ENCODE assay signal across 15 mouse cellular contexts in genomic region chr7:79831145-79831544, GRCm38 (mm10). TPM values are rescaled to one million over a fixed set of nuclear protein-coding genes. Genes with fewer than 3 reads are reported as not detected.
DNase-seq lines count a peak whose midpoint lies in the region; ATAC-seq lines count a peak whose summit lies in the region.
"Had no signal": no experiment of that assay in that cellular context is flagged by ENCODE, and none has a peak within 500 bp of the region (broad histone marks: within the 10 kb centered on the region; RNA-seq: fewer than 3 reads in every experiment).

No protein-coding gene starts in this region.

- no peaks in the 10 kb centered on the region for H3K27me3 ChIP-seq in embryonic facial prominence, embryonic 13.5 days
- no peaks in the 10 kb centered on the region for H3K27me3 ChIP-seq in embryonic facial prominence, embryonic 10.5 days (replicated peaks; ENCODE audit: low read depth, poor library complexity, severe bottlenecking)
- H3K27me3 ChIP-seq in kidney, embryonic 14.5 days (ENCODE audit: control insufficient read depth, insufficient read depth, low read length): no peaks in the 10 kb centered on the region
- no peaks in the 10 kb centered on the region for H3K27me3 ChIP-seq in forebrain, embryonic 14.5 days (replicated peaks; ENCODE audit: control insufficient read depth, insufficient read depth, low read length)
- H3K27me3 ChIP-seq: midbrain, embryonic 13.5 days had no signal

- H3K4me3 ChIP-seq in embryonic facial prominence, embryonic 13.5 days: no peak overlapping the region
- H3K4me3 ChIP-seq in embryonic facial prominence, embryonic 10.5 days: no peak overlapping the region
- H3K4me3 ChIP-seq in kidney, embryonic 14.5 days (ENCODE audit: low read length): no peak overlapping the region
- no peak overlapping the region for H3K4me3 ChIP-seq in forebrain, embryonic 14.5 days (ENCODE audit: low read depth, low read length)
- H3K4me3 ChIP-seq: midbrain, embryonic 13.5 days had no signal

- no peak for ATAC-seq in embryonic facial prominence, embryonic 13.5 days (ENCODE audit: insufficient number of reproducible peaks, insufficient read depth, low FRiP score, low TSS enrichment, low read depth)
- ATAC-seq in kidney, embryonic 14.5 days (ENCODE audit: low FRiP score, low TSS enrichment): peak; percentile 52; the same call in 1 of the 2 replicates
- no peak for ATAC-seq in forebrain, embryonic 14.5 days
- ATAC-seq: activated CD4-positive, CD25-positive, alpha-beta regulatory T cell, adult 4 months; hindbrain, embryonic 16.5 days; midbrain, embryonic 13.5 days had no signal

- no peaks in the 10 kb centered on the region for H3K9me3 ChIP-seq in embryonic facial prominence, embryonic 13.5 days
- no peaks in the 10 kb centered on the region for H3K9me3 ChIP-seq in embryonic facial prominence, embryonic 10.5 days
- no peaks in the 10 kb centered on the region for H3K9me3 ChIP-seq in kidney, embryonic 14.5 days (ENCODE audit: control insufficient read depth, low read length)
- no peaks in the 10 kb centered on the region for H3K9me3 ChIP-seq in forebrain, embryonic 14.5 days (replicated peaks; ENCODE audit: control insufficient read depth, low read length)
- H3K9me3 ChIP-seq: midbrain, embryonic 13.5 days had no signal

- 78% methylated on average over 6 of the region's 6 CpGs for WGBS in embryonic facial prominence, embryonic 13.5 days
- WGBS in embryonic facial prominence, embryonic 10.5 days: 82% methylated on average over 6 of the region's 6 CpGs
- WGBS in kidney, embryonic 14.5 days: 39% methylated on average over 6 of the region's 6 CpGs
- WGBS in forebrain, embryonic 14.5 days: 81% methylated on average over 6 of the region's 6 CpGs

- H3K4me1 ChIP-seq in embryonic facial prominence, embryonic 13.5 days: peaks cover 12% of the 10 kb centered on the region; the same call in 1 of the 2 replicates
- H3K4me1 ChIP-seq in embryonic facial prominence, embryonic 10.5 days: no peaks in the 10 kb centered on the region
- no peaks in the 10 kb centered on the region for H3K4me1 ChIP-seq in kidney, embryonic 14.5 days (ENCODE audit: control insufficient read depth, insufficient read depth, low read length)
- H3K4me1 ChIP-seq in forebrain, embryonic 14.5 days (ENCODE audit: control insufficient read depth, insufficient read depth, low read length): no peaks in the 10 kb centered on the region
- H3K4me1 ChIP-seq: midbrain, embryonic 13.5 days had no signal

- 0 out of 2 replicates have a peak overlapping the region, but pooled peaks have one; percentile 11 for H3K27ac ChIP-seq in embryonic facial prominence, embryonic 13.5 days
- H3K27ac ChIP-seq in embryonic facial prominence, embryonic 10.5 days (replicated peaks): no peak overlapping the region
- H3K27ac ChIP-seq in kidney, embryonic 14.5 days (ENCODE audit: low read depth, low read length): peak overlapping the region; percentile 43; the same call in 1 of the 2 replicates
- H3K27ac ChIP-seq in forebrain, embryonic 14.5 days (ENCODE audit: low read depth, low read length): no peak overlapping the region
- H3K27ac ChIP-seq: midbrain, embryonic 13.5 days had no signal

- peaks cover 32% of the 10 kb centered on the region for H3K36me3 ChIP-seq in embryonic facial prominence, embryonic 13.5 days
- H3K36me3 ChIP-seq in embryonic facial prominence, embryonic 10.5 days (replicated peaks): no peaks in the 10 kb centered on the region; the same call in 1 of the 2 replicates
- 0 out of 2 replicates have a peak, but pooled peaks cover 4% of the 10 kb centered on the region for H3K36me3 ChIP-seq in kidney, embryonic 14.5 days (ENCODE audit: control insufficient read depth, insufficient read depth, low read length)
- no peaks in the 10 kb centered on the region for H3K36me3 ChIP-seq in forebrain, embryonic 14.5 days (ENCODE audit: control insufficient read depth, insufficient read depth, low read length)
- H3K36me3 ChIP-seq: midbrain, embryonic 13.5 days had no signal

- no peak for DNase-seq in embryonic facial prominence, embryonic 10.5 days (ENCODE audit: low spot score)
- no peak for DNase-seq in kidney, postnatal 36 days
- DNase-seq in gonadal fat pad, adult 2 months (ENCODE audit: low read depth): peak; percentile 86
- peak; percentile 83 for DNase-seq in lung, postnatal 25 days (ENCODE audit: low spot score)
- no peak for DNase-seq in forebrain, embryonic 14.5 days (ENCODE audit: low spot score)
- DNase-seq in spleen, adult 12 weeks (ENCODE audit: low spot score): no peak
- DNase-seq: cerebellum, adult 11 months; layer of hippocampus, postnatal 36 days; left cerebral cortex, postnatal 4 days had no signal

- H3K4me2 ChIP-seq in embryonic facial prominence, embryonic 13.5 days: no peak overlapping the region
- no peak overlapping the region for H3K4me2 ChIP-seq in kidney, embryonic 14.5 days (replicated peaks; ENCODE audit: low read depth, low read length)
- H3K4me2 ChIP-seq in forebrain, embryonic 14.5 days (ENCODE audit: low read length): no peak overlapping the region
- H3K4me2 ChIP-seq: midbrain, embryonic 13.5 days had no signal

- no peak overlapping the region for H3K9ac ChIP-seq in embryonic facial prominence, embryonic 13.5 days
- H3K9ac ChIP-seq in kidney, embryonic 14.5 days (ENCODE audit: low read depth, low read length): no peak overlapping the region
- H3K9ac ChIP-seq in forebrain, embryonic 14.5 days (ENCODE audit: low read length): no peak overlapping the region
- H3K9ac ChIP-seq: midbrain, embryonic 13.5 days had no signal

RNA-seq across cellular contexts. Expression of gene Mesp2, which starts 20.6 kb away (rescaled TPM):
- 0.10 and 0.56 TPM in 2 replicates for polyA plus RNA-seq in embryonic facial prominence, embryonic 13.5 days (2015; fragmentation: Nextera tagmentation; extraction: Ambion mirVana)
- polyA plus RNA-seq in embryonic facial prominence, embryonic 10.5 days (2016; fragmentation: Nextera tagmentation; extraction: Ambion mirVana): 0.34 and 0.36 TPM in 2 replicates
- polyA plus RNA-seq in kidney, embryonic 14.5 days (2014; fragmentation: Nextera tagmentation; extraction: Ambion mirVana): 0.57 and 0.64 TPM in 2 replicates
- polyA plus RNA-seq in gonadal fat pad, adult 2 months (2012; rRNA removed): 1.6 and 2.1 TPM in 2 replicates
- polyA plus RNA-seq in forebrain, embryonic 14.5 days (2014; fragmentation: Nextera tagmentation; extraction: Ambion mirVana): 1.9 and 2.2 TPM in 2 replicates
- polyA plus RNA-seq: activated CD4-positive, CD25-positive, alpha-beta regulatory T cell, adult 4 months had no signal

RNA-seq across cellular contexts. Expression of gene Anpep, which starts 29.7 kb away (rescaled TPM):
- 10.0 and 26.8 TPM in 2 replicates for polyA plus RNA-seq in embryonic facial prominence, embryonic 13.5 days (2015; fragmentation: Nextera tagmentation; extraction: Ambion mirVana)
- polyA plus RNA-seq in embryonic facial prominence, embryonic 10.5 days (2016; fragmentation: Nextera tagmentation; extraction: Ambion mirVana): 5.4 and 6.9 TPM in 2 replicates
- 23.7 and 39.0 TPM in 2 replicates for polyA plus RNA-seq in kidney, embryonic 14.5 days (2014; fragmentation: Nextera tagmentation; extraction: Ambion mirVana)
- 17.6 and 22.7 TPM in 2 replicates for polyA plus RNA-seq in gonadal fat pad, adult 2 months (2012; rRNA removed)
- 2.7 and 4.2 TPM in 2 replicates for polyA plus RNA-seq in forebrain, embryonic 14.5 days (2014; fragmentation: Nextera tagmentation; extraction: Ambion mirVana)
- polyA plus RNA-seq: activated CD4-positive, CD25-positive, alpha-beta regulatory T cell, adult 4 months had no signal

RNA-seq across cellular contexts. Expression of gene Mesp1, which starts 37.6 kb away (rescaled TPM):
- polyA plus RNA-seq in embryonic facial prominence, embryonic 13.5 days (2015; fragmentation: Nextera tagmentation; extraction: Ambion mirVana): not detected in 2 replicates
- polyA plus RNA-seq in embryonic facial prominence, embryonic 10.5 days (2016; fragmentation: Nextera tagmentation; extraction: Ambion mirVana): 0.11 TPM in 1 of 2 replicates, not detected in the other
- not detected in 2 replicates for polyA plus RNA-seq in kidney, embryonic 14.5 days (2014; fragmentation: Nextera tagmentation; extraction: Ambion mirVana)
- 0.55 and 1.4 TPM in 2 replicates for polyA plus RNA-seq in gonadal fat pad, adult 2 months (2012; rRNA removed)
- polyA plus RNA-seq in forebrain, embryonic 14.5 days (2014; fragmentation: Nextera tagmentation; extraction: Ambion mirVana): not detected in 2 replicates
- polyA plus RNA-seq: activated CD4-positive, CD25-positive, alpha-beta regulatory T cell, adult 4 months; liver, embryonic 16.5 days; midbrain, embryonic 13.5 days had no signal

Comparison
In these comparisons a context has a peak if more than half of its experiments do, and no peak if none do; other contexts are left out.
1. H3K27ac ChIP-seq: peak in embryonic facial prominence, embryonic 13.5 days (single experiment) and kidney, embryonic 14.5 days (single experiment); none in embryonic facial prominence, embryonic 10.5 days (single experiment) and forebrain, embryonic 14.5 days (single experiment).
2. DNase-seq: peak in gonadal fat pad, adult 2 months (single experiment) and lung, postnatal 25 days (single experiment); none in embryonic facial prominence, embryonic 10.5 days (single experiment), kidney, postnatal 36 days (0 of 2), forebrain, embryonic 14.5 days (single experiment) and spleen, adult 12 weeks (single experiment).